Mouse (Mus musculus) bone marrow, adult 2 months (tissue): ENCODE measurements around the gene Hid1.

ENCODE experiments used
- CTCF ChIP-seq: fragments of 200-500 bp; IDR thresholded peaks from 2 replicates; pipeline ENCODE4 v1.5.1; 2011; ENCODE audit warnings: low read length, control low read depth; ENCODE audit not compliant: control insufficient read depth, insufficient read depth
- POLR2A ChIP-seq: fragments of 200-500 bp; IDR thresholded peaks from 2 replicates; pipeline ENCODE4 v1.6.1; 2011; ENCODE audit warnings: low read depth, mild to moderate bottlenecking, control low read depth, low read length, borderline replicate concordance; ENCODE audit not compliant: control insufficient read depth

GRCm38 (mm10) chr11:115364136-115364535 is 3.4 kb downstream of the Hid1 start:
- TF ChIP-seq CTCF (no peak), POLR2A (no peak)
